Mouse (Mus musculus) liver, adult (tissue): ENCODE measurements around the gene Hap1.

Experiments used
- GATA4 ChIP-seq: IDR thresholded peaks from 2 replicates; pipeline ENCODE4 v1.6.1; 2014; ENCODE audit warnings: mild to moderate bottlenecking, low read length; ENCODE audit not compliant: insufficient replicate concordance

Gene Hap1

DNA sequence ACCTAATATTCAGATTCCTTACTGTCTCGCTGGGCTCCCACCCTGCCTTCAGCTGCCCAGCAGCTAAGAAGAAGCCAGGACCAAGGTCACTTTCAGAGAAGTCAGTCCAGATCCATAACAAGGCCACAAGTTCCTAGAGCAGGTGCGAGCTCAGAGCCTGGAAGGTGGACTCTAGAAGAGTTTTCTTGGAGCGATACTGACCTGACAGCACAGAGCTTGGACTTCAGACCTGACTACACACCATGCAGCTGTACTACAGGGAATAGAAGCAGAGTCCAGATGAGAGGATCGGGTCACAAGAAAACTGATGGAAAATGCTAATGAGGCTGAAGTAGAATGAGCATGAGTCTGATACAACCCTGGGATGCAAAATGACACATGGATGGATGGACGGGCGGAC is 42.5 kb downstream of the Hap1 start:
- TF ChIP-seq GATA4: no peak

DNA sequence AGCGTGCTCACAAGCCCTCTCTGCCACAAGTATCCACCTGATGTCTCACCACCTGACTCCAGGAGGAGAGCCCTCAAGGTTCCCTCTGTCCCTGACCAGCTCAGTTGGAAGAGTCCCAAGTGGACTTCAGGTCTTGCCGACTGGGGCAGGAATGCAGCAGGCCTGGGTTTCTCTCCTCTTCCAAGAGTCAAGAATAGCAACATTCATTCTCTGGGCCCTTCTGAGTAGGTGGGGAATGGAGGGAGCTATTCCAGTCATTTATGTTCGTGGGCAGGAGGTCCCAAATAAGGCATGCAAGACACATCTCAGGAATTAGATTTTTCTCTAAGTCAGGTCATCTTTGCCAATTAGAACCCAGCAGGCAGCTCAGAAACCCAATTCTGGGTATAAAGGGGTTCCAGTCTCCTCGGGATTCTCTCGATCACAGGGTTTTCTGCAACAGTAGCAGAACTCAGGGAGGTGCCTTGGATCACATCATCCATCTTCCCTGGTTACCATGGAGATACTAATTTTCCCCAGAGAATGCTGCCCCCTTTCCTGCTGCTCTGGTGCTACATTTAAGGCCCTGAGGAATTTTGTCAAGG is 43.7 kb downstream of the Hap1 start:
- TF ChIP-seq GATA4: no peak

- no peak for TF ChIP-seq GATA4
Observed at GRCm38 (mm10) chr11:100311656-100312055, 44.3 kb downstream of the Hap1 start.

DNA sequence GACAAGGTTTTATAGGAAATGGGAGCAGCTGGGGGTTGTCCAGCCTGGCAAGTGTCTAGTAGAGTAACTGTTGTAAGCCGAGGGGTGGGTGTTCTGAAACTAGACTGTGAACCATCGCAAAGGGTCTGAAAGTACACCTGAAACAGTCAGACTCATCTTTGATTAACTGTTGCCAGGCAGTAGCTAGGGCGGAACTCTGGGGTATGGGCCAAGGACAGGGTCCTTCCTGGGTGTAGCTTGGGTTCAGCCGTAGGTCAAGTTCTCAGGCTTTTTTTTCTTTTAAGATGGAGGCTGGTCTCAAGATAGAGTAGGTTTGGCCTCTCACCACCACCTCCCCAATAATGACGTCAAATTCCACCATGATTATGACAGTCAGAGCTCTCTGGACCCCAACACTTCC is 48.0 kb downstream of the Hap1 start:
- TF ChIP-seq GATA4: no peak

- TF ChIP-seq GATA4: no peak
Observed at GRCm38 (mm10) chr11:100301292-100301691, 54.6 kb downstream of the Hap1 start.

DNA sequence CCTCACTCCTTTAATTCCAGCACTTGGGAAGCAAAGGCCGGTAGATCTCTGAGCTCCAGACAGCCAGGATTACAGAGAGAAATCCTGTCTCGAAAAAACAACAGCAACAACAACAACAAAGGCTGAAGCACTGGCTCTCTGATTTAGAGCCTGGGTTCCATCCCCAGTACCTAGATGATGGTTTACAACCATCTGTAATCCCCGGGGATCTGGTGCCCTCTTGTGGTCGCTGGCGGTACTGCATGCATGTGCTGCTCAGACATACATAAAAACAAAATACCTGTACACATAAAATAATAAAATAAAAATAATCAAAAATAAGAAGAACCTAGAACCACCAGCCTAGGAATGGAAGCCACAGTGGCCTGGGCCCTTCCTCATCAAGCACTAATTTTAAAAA is 55.6 kb downstream of the Hap1 start:
- TF ChIP-seq GATA4: no peak

DNA sequence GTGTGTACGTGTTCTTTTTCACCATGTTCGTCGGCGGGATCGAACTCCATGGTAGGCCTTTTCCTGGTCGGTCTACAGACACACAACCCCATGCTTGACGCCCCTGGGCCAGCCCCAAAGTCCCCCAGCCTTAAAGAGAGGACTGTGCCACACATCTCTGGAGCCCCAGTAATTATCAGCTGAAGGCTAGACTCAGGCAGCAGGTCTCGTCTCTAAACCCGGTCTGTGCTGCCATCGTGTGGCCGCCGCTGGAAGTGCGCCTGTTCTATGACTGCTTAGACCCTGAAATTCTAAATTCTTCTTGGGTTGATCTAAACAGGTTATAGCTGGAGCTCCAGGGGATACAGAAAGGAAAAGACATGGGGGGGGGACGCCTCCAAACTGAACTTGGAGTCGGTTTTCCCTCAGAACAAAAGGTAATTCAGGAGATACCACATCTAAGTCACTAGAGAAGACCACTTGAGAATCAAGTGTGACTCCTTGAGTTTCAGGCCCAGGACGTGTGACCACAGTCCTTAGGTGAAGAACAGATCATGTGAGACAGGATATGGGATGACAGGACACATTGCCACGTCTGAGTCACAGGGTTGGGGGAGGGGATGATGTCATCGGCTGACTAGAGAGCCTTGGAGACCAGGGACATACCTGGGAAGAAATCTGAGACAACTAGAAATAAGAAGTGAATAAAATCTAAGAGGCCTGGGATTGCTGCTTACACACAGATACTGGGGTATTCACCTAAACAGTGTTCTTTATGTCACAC is 57.5 kb downstream of the Hap1 start:
- TF ChIP-seq GATA4: no peak

DNA sequence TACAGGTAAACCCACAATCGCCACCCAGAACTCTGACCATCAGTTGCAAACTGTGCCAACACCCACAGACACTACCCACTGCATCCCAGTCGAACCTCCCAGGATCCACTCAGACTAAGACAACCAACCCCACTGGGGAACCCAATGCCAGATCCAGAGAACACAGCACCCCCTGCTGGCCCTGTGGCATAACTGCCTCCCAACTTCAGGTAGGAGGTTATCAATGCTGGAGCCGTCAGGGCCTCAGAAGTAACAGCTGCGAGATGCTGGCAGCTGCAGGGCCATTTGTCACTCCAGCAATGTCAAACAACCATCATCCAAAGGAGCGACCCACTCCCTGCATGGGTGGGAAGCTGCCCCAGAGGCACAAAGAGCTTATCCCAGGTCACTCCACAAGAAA is 58.1 kb downstream of the Hap1 start:
- TF ChIP-seq GATA4: no peak
